Comparison of ENCODE assay signal across 13 mouse cellular contexts in the genomic region with DNA sequence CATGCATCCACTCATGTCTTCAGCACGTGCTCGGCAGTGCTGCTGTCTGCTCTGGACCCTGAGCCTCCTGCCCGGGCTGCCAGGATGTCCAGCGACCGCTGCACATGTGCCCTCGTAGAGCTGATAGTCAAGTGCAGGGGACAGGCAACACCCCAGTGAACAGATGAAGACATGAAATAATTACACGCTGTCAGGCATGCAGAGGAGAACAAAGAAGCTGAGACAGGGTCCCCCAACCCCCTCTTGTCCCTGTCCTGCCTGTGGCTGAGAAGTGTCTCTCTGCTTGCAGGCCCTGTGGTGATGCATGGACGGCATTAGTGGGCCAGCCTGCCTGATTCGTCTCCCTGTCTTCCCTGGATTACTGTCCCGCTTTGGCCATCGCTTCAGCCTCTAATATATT. TPM values are rescaled to one million over a fixed set of nuclear protein-coding genes. Genes with fewer than 3 reads are reported as not detected.
DNase-seq lines count a peak whose midpoint lies in the region; ATAC-seq and TF ChIP-seq lines count a peak whose summit lies in the region.
"Had no signal": no experiment of that assay in that cellular context is flagged by ENCODE, and none has a peak within 500 bp of the region (broad histone marks: within the 10 kb centered on the region; RNA-seq: fewer than 3 reads in every experiment).

No protein-coding gene starts in this region.

- no peak for DNase-seq in forebrain, embryonic 14.5 days (ENCODE audit: low spot score)
- DNase-seq in hindbrain, embryonic 11.5 days (ENCODE audit: low spot score) = peak; percentile 39
- no peak for DNase-seq in midbrain, embryonic 11.5 days (ENCODE audit: low spot score, missing footprints)
- no peak for DNase-seq in right cerebral cortex, postnatal 36 days (ENCODE audit: low spot score in 2 of 2)
- no peak for DNase-seq in gastrocnemius, adult 2 months
- DNase-seq: cerebellum, adult 9-10 months; gastrocnemius, postnatal 10 days; liver; lung, adult 18-20 months; lung, postnatal 36 days had no signal

- WGBS in forebrain, embryonic 14.5 days = 54% methylated on average over 11 of the region's 11 CpGs
- 45% methylated on average over 11 of the region's 11 CpGs for WGBS in hindbrain, embryonic 11.5 days
- 48% methylated on average over 11 of the region's 11 CpGs for WGBS in midbrain, embryonic 11.5 days
- 34% methylated on average over 11 of the region's 11 CpGs for WGBS in neural tube, embryonic 13.5 days

- intact Hi-C loops in gastrocnemius, adult 2 months (cut with DNase I) = no loop called here

- peak; percentile 31; the same call in 1 of the 2 replicates for ATAC-seq in forebrain, embryonic 14.5 days
- ATAC-seq in hindbrain, embryonic 11.5 days (ENCODE audit: low FRiP score) = 0 out of 2 replicates have a peak, but pooled peaks have one; percentile 30
- ATAC-seq in midbrain, embryonic 11.5 days (ENCODE audit: low FRiP score) = no peak
- no peak for ATAC-seq in neural tube, embryonic 13.5 days (ENCODE audit: low read depth)
- no peak for ATAC-seq in granulocyte monocyte progenitor cell, adult 5-6 weeks (replicated peaks; ENCODE audit: poor library complexity, severe bottlenecking)

- H3K27me3 ChIP-seq in forebrain, embryonic 14.5 days (replicated peaks; ENCODE audit: control insufficient read depth, insufficient read depth, low read length) = no peaks in the 10 kb centered on the region
- H3K27me3 ChIP-seq in hindbrain, embryonic 11.5 days (ENCODE audit: control insufficient read depth, insufficient read depth, low read length) = peaks cover 7% of the 10 kb centered on the region; the same call in 1 of the 2 replicates
- peaks cover 18% of the 10 kb centered on the region for H3K27me3 ChIP-seq in midbrain, embryonic 11.5 days (ENCODE audit: control insufficient read depth, insufficient read depth, low read length)
- H3K27me3 ChIP-seq in neural tube, embryonic 13.5 days = peaks cover 21% of the 10 kb centered on the region

- H3K36me3 ChIP-seq in forebrain, embryonic 14.5 days (ENCODE audit: control insufficient read depth, insufficient read depth, low read length) = no peaks in the 10 kb centered on the region
- no peaks in the 10 kb centered on the region for H3K36me3 ChIP-seq in hindbrain, embryonic 11.5 days (ENCODE audit: control insufficient read depth, insufficient read depth, low read length)
- H3K36me3 ChIP-seq in midbrain, embryonic 11.5 days (ENCODE audit: control insufficient read depth, insufficient read depth, low read length) = no peaks in the 10 kb centered on the region
- H3K36me3 ChIP-seq in neural tube, embryonic 13.5 days = no peaks in the 10 kb centered on the region

- no peak for TF ChIP-seq CTCF in gastrocnemius, adult 2 months (IDR thresholded peaks at IDR 0.05)

- H3K9ac ChIP-seq in forebrain, embryonic 14.5 days (ENCODE audit: low read length) = peak overlapping the region; percentile 40
- no peak overlapping the region for H3K9ac ChIP-seq in hindbrain, embryonic 11.5 days (ENCODE audit: low read depth, low read length)
- H3K9ac ChIP-seq in midbrain, embryonic 11.5 days (ENCODE audit: low read length) = peak overlapping the region; percentile 38; the same call in 1 of the 2 replicates
- peak overlapping the region; percentile 26; the same call in 1 of the 2 replicates for H3K9ac ChIP-seq in neural tube, embryonic 13.5 days

- no peaks in the 10 kb centered on the region for H3K9me3 ChIP-seq in forebrain, embryonic 14.5 days (replicated peaks; ENCODE audit: control insufficient read depth, low read length)
- H3K9me3 ChIP-seq in hindbrain, embryonic 11.5 days (ENCODE audit: control insufficient read depth, low read length) = no peaks in the 10 kb centered on the region
- no peaks in the 10 kb centered on the region for H3K9me3 ChIP-seq in midbrain, embryonic 11.5 days (ENCODE audit: control insufficient read depth, low read length)
- no peaks in the 10 kb centered on the region for H3K9me3 ChIP-seq in neural tube, embryonic 13.5 days

- no peak overlapping the region for H3K4me2 ChIP-seq in forebrain, embryonic 14.5 days (ENCODE audit: low read length)
- no peak overlapping the region for H3K4me2 ChIP-seq in hindbrain, embryonic 11.5 days (replicated peaks; ENCODE audit: low read depth, low read length)
- H3K4me2 ChIP-seq in midbrain, embryonic 11.5 days = no peak overlapping the region
- H3K4me2 ChIP-seq in neural tube, embryonic 13.5 days = no peak overlapping the region

- no peak overlapping the region for H3K4me3 ChIP-seq in forebrain, embryonic 14.5 days (ENCODE audit: low read depth, low read length)
- no peak overlapping the region for H3K4me3 ChIP-seq in hindbrain, embryonic 11.5 days (ENCODE audit: low read depth, low read length)
- H3K4me3 ChIP-seq in midbrain, embryonic 11.5 days (ENCODE audit: low read depth, low read length) = no peak overlapping the region
- H3K4me3 ChIP-seq in neural tube, embryonic 13.5 days = no peak overlapping the region
- no peak overlapping the region for H3K4me3 ChIP-seq in gastrocnemius, adult 2 months

- peaks cover 10% of the 10 kb centered on the region for H3K4me1 ChIP-seq in forebrain, embryonic 14.5 days (ENCODE audit: control insufficient read depth, insufficient read depth, low read length)
- peaks cover 7% of the 10 kb centered on the region for H3K4me1 ChIP-seq in hindbrain, embryonic 11.5 days (replicated peaks; ENCODE audit: control insufficient read depth, insufficient read depth, low read length)
- H3K4me1 ChIP-seq in midbrain, embryonic 11.5 days (ENCODE audit: control insufficient read depth, insufficient read depth, low read length) = peaks cover 18% of the 10 kb centered on the region
- peaks cover 66% of the 10 kb centered on the region for H3K4me1 ChIP-seq in neural tube, embryonic 13.5 days (replicated peaks)

- no peak overlapping the region; the same call in 1 of the 2 replicates for H3K27ac ChIP-seq in forebrain, embryonic 14.5 days (ENCODE audit: low read depth, low read length)
- peak overlapping the region; percentile 70 for H3K27ac ChIP-seq in hindbrain, embryonic 11.5 days (ENCODE audit: low read depth, low read length)
- H3K27ac ChIP-seq in midbrain, embryonic 11.5 days (ENCODE audit: low read depth, low read length) = no peak overlapping the region
- peak overlapping the region; percentile 59; the same call in 1 of the 2 replicates for H3K27ac ChIP-seq in neural tube, embryonic 13.5 days (replicated peaks)
- no peak overlapping the region for H3K27ac ChIP-seq in gastrocnemius, adult 2 months

RNA-seq across cellular contexts. Expression of gene Unc5a, which starts 18.3 kb away (rescaled TPM):
- 12.3 and 16.2 TPM in 2 replicates for polyA plus RNA-seq in forebrain, embryonic 14.5 days (2014; fragmentation: Nextera tagmentation; extraction: Ambion mirVana)
- 2.7 and 2.9 TPM in 2 replicates for polyA plus RNA-seq in hindbrain, embryonic 11.5 days (2014; fragmentation: Nextera tagmentation; extraction: Ambion mirVana)
- polyA plus RNA-seq in midbrain, embryonic 11.5 days (2014; fragmentation: Nextera tagmentation; extraction: Ambion mirVana) = 2.2 and 2.9 TPM in 2 replicates
- 9.0 and 10.4 TPM in 2 replicates for polyA plus RNA-seq in neural tube, embryonic 13.5 days (2015; fragmentation: Nextera tagmentation; extraction: Ambion mirVana)
- not detected in 2 replicates for total RNA-seq in granulocyte monocyte progenitor cell, adult 5-6 weeks (2014; fragmentation: Nextera tagmentation)
- total RNA-seq in granulocyte monocyte progenitor cell, adult 5-6 weeks (2017) = 0.30 TPM in 1 of 2 replicates, not detected in the other
- total RNA-seq in gastrocnemius, adult 2 months (2021) = 1 to 10 TPM; 7.5 to 7.9 TPM
- total RNA-seq: neutrophil, adult 5-6 weeks had no signal

RNA-seq across cellular contexts. Expression of gene Hk3, which starts 53.7 kb away (rescaled TPM):
- polyA plus RNA-seq in forebrain, embryonic 14.5 days (2014; fragmentation: Nextera tagmentation; extraction: Ambion mirVana) = 0.80 and 1.1 TPM in 2 replicates
- 0.52 and 0.61 TPM in 2 replicates for polyA plus RNA-seq in hindbrain, embryonic 11.5 days (2014; fragmentation: Nextera tagmentation; extraction: Ambion mirVana)
- 0.94 and 0.95 TPM in 2 replicates for polyA plus RNA-seq in midbrain, embryonic 11.5 days (2014; fragmentation: Nextera tagmentation; extraction: Ambion mirVana)
- polyA plus RNA-seq in neural tube, embryonic 13.5 days (2015; fragmentation: Nextera tagmentation; extraction: Ambion mirVana) = 0.63 and 1.1 TPM in 2 replicates
- total RNA-seq in granulocyte monocyte progenitor cell, adult 5-6 weeks (2014; fragmentation: Nextera tagmentation) = 190 and 234 TPM in 2 replicates
- total RNA-seq in granulocyte monocyte progenitor cell, adult 5-6 weeks (2017) = 194 and 218 TPM in 2 replicates
- under 1 TPM; 0.23 to 0.25 TPM for total RNA-seq in gastrocnemius, adult 2 months (2021)

Comparison
In these comparisons a context has a peak if more than half of its experiments do, and no peak if none do; other contexts are left out.
1. ATAC-seq: peak in forebrain, embryonic 14.5 days (single experiment) and hindbrain, embryonic 11.5 days (single experiment); none in midbrain, embryonic 11.5 days (single experiment), neural tube, embryonic 13.5 days (single experiment) and granulocyte monocyte progenitor cell, adult 5-6 weeks (single experiment).
2. H3K27ac ChIP-seq: peak in hindbrain, embryonic 11.5 days (single experiment) and neural tube, embryonic 13.5 days (single experiment); none in forebrain, embryonic 14.5 days (single experiment), midbrain, embryonic 11.5 days (single experiment) and gastrocnemius, adult 2 months (single experiment).